Mouse (Mus musculus) T-helper 2 cell (primary cell): ENCODE results near the gene Epha2.

Experiments used
- in situ Hi-C: fragments of 300-600 bp; cut with MboI, MseI; formaldehyde crosslinking; loops from one replicate; pipeline ENCODE4 v1.15.1; 2025; ENCODE audit warnings: high pct_unique_total_duplicates

Gene Epha2

DNA sequence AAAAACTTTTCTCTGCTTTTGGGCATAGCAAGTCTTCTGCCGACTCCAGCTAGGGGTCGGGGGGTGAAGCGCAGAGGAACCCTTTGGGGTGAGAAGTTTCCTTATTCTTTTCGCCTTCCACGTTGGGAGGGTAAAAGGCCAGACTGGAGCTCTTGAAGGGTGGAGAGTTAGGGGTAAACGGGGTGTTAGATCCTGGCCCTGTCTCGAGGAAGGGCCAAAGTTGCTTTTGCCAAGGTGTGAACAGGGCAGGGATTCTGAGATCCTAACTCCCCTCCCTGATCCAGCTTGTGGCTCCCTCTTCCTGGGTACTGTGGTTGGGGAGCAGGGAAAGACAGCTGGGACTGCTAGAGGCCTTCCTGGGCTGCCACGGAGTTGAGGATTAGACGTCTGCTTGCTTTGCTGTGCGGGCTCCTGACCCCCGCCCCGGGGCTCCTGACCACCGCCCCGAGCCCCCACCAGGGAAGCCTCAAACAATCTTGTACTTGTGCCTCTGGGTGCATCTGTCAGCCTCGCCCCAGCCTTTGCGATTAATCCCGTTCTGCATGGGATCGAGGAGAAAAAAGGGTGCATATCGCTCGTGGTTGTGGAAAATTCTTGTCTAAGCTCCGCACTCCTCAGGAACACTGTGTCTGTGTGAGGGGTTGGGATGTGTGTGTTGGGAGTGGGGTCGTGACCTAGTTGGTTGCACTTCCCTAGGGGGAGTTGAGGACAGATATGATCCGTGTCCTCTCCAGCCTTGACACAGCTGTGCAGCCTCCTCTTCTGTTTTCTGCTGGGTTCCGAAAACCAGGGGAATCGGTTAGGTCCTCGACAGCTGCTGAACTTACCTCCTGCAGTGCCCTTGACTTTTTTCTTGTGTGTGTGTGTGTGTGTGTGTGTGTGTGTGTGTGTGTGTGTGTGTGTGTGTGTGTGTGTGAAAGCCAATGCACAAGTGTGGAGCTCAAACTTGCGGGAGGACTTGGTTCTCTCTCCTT, 1.7 kb downstream of the Epha2 start:
- in situ Hi-C loops: no loop called here

DNA sequence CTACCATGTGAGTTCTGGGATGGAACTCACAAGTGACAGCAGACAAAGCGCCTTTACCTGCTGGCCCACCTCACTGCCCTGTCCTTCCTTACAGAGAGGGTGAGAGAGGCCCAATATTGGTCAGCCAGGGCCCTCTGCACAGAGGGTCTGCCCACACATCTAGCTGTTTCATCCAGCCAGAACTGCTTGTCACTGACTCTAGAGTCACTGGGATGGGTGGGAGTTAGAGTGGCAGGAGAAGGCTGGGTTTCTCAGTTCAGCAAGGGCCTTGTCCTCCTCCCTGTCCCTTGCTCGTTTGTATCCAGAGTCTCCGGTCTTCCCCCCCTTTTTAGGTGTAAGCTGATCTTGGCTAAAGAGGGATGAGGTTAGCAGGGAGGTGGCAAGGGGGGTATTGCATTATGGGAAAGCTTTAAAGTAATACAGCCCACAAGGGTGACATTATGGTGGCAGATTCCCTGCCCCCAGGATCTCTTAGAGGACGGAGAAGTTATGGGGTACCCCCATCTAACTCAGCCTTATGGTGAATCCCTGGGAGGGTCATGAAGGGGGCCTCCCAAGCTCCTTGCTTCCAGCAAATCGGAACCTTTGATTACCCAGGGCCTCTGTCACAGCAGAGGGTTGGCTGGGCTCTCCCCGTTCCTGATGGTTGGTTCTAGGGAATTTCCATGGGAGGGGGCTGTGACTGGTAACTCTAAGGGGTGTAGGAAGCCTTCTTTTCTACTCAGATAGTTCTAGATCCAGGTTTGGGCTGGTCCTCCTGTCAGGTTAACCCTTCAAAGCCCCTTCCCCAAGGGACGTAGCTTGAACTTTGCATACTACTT, 2.6 kb downstream of the Epha2 start:
- in situ Hi-C loops: no loop called here

DNA sequence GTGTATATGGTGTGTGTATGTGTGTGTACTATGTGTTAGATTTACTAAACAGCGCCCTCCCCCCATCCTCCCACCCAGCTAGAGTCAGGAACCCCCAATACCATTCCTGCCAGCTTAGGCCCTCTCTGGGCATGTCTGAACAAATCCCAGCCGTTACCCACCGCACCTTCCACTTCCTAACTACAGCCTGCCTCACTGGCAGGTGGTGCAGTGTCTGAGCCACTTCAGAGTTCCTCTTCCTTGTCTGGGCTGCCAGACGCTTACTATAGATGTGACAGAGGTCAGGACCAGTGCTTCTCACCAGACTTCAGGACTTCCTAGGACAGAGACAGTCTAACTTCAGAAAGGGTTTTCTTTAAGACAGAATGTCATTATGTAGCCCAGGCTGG, 3.2 kb downstream of the Epha2 start:
- in situ Hi-C loops: no loop called here

DNA sequence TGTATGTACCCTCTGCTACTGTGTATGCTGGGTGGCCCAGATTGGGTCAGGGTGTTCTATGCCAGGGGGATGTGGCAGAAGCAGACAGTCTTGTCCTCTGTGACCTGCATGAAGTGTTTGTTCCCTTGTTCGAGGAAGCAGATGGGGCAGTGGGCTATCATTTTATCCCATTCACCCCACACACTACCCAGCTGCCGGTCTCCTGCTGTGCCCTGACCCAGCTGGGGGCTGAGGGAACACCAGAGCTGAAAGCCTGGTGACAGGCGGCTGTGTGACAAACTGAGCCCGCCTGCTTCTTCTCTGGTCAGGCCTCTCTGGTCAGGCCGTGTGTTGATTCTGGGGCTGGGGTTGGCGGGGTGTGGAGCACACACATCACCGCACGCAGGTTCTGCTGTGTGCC, 5.0 kb downstream of the Epha2 start:
- in situ Hi-C loops: no loop called here

DNA sequence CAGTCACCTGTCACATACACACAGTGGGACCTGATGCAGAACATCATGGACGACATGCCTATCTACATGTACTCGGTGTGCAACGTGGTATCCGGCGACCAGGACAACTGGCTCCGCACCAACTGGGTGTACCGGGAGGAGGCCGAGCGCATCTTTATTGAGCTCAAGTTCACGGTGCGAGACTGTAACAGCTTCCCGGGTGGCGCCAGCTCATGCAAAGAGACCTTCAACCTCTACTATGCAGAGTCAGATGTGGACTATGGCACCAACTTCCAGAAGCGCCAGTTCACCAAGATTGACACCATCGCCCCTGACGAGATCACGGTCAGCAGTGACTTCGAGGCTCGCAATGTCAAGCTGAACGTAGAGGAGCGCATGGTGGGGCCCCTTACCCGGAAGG, 7.3 kb downstream of the Epha2 start:
- in situ Hi-C loops: no loop called here

DNA sequence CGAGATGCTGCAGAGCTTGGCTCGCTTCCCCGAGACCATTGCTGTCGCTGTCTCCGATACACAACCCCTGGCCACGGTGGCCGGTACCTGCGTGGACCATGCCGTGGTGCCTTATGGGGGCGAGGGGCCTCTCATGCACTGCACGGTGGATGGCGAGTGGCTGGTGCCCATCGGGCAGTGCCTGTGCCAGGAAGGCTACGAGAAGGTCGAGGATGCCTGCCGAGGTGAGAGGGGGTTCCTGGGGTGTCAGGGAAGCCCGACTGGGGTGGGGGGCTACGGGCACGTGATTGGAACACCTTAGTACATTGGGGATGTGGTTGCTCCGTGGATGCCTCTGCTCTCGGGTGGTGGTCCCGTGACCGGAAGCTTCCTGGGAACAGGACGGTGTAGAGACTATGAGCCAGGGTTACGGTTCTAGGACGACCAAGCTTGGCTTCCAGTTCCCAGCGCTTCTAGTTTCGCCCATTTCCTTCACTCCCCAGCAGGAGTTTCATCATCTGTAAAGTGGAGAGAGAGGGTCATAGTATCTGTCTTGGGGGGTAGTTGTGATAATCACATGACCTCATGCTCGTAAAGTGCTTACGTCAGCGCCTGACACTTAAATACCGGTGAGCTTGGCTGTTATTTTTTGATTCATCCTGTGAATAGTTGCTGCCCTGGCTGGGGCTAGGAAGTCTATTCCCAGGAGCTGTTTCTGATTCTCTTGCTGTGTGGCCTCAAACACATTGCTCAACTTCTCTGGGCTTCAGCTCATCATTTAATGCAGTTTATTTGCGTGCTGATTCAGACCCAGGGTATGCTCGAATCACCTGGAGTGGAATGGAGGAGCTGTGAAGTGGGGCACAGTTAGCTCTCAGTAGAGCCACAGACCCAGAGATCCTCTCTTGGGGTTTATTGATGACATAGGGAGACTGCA, 8.1 kb downstream of the Epha2 start:
- in situ Hi-C loops: no loop called here

DNA sequence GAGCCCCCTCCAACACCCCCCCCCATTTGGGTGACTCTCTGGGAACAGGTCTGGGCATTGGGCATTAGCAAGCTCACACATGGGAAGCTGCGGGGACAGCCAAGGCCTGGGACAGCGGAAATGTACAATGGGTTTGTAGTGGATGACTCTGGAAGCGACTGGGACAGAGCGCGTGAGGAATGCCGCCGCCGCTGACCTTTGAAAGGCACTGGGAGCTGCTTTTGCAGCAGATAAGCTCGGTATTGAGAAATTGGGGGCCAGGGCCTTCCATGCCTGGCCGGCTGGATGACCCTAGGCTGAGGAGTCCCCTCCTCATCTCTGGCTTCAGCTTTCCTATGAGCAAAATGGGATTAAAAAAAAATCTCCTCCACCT, 8.7 kb downstream of the Epha2 start:
- in situ Hi-C loops: no loop called here

DNA sequence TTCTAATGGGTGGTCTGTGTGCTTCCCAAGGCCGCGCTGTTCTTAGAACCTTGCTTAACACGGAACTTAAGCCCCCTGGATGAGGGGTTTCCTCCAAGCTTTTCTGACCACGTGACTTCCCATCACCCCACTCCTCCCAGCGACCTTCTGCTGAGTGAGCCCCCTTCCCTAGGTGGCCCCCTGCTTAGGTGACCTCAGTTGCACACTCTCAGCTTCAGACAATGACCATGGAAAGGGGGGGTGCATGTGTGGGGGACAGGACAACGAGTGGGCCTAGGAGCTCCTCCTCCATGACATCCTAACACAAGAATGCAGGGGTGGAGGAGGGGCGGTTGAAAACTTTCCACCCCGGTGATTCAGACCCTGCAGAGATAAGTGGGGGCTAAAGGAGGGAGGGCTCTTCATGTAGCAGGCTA, 9.2 kb downstream of the Epha2 start:
- in situ Hi-C loops: no loop called here

DNA sequence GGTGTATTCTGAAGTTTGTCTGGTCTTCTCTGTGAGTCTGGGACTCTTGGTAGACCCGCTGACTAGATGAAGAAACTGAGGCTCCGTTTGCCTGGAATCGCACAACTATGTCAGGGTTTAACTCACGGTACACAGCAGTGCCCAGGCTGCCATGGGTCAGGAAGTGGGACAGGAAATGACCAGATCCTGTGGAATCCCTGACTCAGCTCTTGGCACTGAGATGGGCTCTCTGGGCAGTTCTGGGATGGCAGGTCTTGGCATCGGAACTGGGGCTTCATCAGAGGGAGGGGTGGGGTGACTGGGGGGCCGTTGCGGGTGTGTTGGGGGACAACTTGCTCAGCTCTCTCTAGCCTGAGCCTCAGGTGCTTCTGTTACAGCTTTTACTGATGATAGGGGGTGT, 10.0 kb downstream of the Epha2 start:
- in situ Hi-C loops: no loop called here

DNA sequence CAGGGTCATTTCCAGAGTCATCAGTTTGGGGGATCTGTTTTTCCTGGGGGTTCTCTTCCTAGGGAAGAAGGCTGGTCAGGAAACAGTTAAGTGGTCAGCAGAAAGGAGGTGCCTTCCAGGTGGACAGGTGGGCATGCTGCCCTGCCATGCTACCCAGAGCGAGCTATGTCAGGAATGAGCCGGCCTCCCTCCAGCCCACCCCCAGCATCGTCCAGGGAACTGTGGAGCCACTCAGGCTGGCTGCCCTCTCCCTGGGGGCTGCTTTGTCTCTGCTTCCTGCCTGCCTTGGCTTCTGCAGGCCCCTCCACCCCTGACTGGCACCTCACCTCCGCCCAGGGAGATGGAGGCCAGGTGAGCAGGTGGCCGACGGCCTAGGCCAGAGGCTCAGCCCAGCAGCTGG, 10.5 kb downstream of the Epha2 start:
- in situ Hi-C loops: no loop called here

DNA sequence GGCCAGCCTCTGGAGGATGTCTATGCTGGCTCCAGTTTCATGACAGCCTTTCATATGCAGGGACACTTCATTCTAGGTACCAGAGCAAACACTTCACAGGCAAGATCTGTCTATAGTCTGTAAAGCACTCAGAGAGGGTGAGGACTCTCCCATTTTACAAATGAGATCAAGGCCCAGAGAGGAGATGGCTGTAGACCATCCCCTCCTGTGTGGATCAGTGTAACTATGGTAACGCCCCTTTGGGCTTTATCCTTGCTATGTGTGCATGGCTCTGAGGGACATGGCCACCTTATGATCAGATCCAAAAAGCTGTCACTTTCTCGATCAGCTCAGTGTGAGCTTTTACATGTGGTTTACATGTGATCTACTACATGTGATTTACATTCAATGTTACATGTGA, 10.9 kb downstream of the Epha2 start:
- in situ Hi-C loops: no loop called here

DNA sequence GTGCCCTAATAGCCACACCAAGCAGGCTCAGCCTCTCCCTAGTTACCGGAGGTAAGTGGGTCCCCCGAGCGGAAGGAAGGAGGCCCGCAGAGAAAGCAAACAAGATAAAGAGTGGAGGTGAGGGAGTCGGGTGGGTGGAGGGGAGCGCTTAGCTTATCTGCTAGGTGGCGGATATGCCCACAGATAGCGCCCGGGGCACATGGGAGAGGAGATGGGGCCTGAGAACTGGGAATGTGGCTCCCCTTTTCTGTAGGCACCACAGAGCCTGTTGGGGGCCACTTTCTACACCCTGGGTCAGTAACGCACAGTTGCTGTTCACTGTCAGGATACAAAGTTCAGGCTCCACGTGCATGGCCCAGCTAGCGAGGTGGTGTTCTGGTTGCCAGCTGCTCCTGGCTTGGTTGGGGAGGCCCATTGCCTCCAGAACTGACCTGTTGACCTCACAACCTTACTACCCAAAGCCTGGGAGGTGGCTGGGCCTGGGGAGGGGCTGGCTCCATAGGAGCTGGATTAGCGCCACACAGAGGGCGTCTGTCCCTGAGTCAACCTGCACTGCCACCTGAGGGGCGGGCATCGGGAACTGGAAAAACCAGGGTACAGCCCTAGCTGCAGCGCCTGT, 11.6 kb downstream of the Epha2 start:
- in situ Hi-C loops: no loop called here

DNA sequence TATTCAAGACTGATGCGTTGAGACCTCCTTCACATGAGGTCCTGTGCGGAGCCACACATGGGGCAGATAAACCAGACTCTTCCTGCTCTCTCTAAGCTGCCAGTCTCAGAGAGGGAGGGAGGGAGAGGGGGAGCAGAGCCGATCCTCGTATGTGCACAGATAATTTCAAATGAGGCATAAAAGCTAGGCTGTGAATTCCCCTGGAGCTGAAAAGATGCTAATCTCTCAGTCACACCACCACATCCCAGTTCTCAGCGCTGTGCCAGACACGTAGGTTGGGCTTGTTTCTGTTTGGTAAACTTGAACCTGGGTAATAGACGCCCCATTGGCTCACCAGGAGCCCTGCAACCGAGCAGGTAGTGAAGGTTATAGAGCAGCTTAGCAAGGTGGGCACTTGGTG, 12.4 kb downstream of the Epha2 start:
- in situ Hi-C loops: no loop called here

DNA sequence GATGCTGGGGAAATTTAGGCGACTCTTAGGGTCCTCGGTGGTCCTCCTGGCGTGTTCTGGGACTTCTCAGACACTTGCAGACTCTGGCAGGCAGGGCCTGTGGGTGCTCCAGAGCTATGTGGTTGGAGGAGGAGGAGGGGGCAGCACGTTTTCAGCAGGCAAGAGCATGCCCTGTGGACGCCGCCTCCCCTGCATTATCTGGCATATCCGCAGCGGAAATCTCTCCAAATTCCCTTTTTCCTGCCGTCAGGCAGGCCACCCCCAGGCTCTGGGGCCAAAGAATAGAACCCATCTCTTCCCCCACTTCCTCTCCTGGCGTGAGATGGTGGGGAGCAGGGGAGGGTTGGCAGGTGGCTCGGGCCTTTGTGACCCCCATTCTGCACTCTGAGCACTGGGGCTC, 12.9 kb downstream of the Epha2 start:
- in situ Hi-C loops: no loop called here

DNA sequence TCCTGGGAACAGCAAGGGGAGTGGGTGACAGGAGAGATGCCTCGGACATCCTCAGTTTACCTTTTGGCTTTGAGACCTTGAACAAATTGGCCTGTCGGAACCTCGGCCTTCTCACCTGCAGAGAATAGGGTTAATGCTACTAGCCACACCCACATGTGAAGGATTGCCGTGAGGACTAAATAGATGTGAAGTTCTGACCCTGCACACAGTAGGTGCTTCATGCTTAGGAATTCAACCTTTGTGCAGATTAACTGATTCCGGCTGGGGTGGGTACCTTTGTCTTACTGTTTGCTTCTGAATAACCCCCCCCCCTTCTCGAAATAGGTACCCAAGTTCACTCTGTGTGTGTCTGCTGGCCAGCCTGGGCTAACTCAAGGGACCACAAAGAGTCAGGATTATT, 13.7 kb downstream of the Epha2 start:
- in situ Hi-C loops: no loop called here

DNA sequence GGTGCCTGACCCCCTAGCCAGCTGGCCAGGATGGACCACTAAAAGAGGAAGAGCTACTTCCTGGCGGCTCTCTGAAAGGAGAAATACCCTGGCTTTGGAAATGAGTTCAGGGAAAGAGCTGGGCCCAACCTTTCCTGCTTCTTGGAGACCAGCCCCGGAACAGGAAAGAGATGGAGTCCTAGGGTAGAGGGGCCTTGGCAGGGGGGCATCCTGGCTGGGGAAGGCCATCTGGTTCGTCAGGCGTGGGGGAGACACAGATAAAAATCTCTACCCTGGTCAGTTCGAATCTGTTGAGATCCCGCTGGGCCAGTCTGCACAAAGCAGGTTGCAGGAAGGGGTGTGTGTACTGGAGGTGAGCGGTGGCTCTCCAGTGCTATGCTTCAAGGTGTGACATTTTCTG, 15.0 kb downstream of the Epha2 start:
- in situ Hi-C loops: no loop called here

DNA sequence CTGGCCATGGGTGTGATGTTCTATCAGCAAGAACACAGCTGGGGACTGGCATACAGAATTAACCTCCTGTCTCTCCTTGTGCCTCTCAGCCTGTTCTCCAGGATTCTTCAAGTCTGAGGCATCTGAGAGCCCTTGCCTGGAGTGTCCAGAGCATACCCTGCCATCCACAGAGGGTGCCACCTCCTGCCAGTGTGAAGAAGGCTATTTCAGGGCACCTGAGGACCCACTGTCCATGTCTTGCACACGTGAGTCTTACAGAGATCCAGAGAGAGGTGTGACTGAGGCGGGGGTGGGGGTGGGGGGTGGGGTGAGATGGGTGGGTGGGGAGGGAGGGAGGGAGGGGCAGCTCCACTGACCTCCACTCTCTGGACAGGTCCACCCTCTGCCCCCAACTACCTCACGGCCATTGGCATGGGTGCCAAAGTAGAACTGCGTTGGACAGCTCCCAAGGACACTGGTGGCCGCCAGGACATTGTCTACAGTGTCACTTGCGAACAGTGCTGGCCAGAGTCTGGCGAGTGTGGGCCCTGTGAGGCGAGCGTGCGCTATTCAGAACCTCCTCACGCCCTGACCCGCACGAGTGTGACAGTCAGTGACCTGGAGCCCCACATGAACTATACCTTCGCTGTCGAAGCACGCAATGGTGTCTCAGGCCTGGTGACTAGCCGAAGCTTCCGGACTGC, 15.6 kb downstream of the Epha2 start:
- in situ Hi-C loops: no loop called here

DNA sequence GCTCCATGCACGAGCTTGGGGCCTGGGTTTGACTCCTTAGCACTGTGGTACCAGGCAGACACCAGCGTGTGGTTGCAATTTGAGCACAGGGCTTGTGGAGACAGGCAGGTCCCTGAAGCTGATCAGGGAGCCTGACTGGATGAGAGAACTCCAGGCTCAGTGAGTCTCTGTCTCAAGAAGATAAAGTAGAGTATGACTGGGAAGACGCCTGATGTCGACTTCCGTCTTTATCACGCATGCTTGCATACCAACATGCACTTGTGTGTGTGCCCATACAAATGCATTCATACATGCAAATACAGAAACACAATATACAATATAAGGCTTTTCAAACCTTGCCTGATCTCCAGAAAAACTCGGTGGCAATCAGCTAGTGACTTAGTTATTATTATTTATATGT, 16.9 kb downstream of the Epha2 start:
- in situ Hi-C loops: no loop called here

DNA sequence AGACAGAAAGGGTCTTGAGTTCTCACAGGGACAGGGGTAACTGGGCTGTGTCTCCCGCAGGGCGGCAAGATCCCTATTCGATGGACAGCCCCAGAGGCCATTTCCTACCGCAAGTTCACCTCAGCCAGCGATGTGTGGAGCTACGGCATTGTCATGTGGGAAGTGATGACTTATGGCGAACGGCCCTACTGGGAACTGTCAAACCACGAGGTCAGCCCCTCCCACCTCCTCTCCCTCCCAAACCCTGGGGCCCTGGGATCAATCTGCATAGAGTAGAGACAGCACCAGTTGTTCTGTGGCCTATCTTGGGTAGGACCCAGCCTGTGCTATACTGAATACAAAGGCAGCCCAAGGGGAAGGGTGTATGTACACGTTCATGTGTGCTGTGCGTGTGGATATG, 21.5 kb downstream of the Epha2 start:
- in situ Hi-C loops: loop anchor here (5.0 kb wide), 1 partner anchor 45 kb away; no protein-coding TSS in a partner anchor

DNA sequence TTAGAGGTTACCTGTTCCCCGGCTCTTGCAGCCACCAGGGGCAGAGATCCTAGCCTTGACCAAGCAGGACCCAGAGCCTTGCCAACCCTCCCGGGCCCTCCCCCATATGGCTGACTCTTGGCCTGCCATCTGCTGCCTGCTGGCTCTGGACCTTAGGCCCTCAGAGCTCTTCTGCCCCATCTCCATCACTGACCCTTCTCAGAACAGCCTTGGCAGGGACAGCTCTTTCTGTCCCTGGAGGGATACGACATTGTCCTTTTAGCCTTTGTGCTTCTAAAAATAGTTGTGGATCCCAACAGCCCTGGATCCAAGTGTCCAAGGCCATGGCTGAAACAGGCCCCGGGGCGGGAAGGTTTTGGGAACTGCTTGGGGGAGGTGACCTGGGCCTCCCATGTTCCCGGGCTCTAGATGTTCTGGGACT, 23.7 kb downstream of the Epha2 start:
- in situ Hi-C loops: loop anchor here (5.0 to 25.0 kb wide), 2 partner anchors 47 to 1338 kb away; no protein-coding TSS in a partner anchor

DNA sequence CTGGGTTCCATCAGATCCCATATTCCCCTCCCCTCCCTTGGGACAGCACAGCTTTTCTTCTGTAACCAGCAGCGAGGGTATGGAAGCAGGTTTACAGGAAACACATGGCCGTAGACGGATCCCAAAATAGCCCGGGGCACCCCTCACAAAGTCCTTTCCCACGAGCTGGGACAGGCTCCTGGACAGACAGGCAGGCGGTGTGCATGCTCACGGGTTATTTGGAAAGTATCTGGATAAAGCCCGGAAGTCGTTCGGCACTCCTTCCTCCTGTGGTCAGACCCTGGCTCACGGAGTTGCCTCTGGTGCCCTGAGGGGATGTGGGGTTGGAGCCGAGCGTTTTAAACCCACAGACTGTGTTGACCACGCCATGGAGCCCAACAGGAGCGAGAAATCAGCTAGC, 24.6 kb downstream of the Epha2 start:
- in situ Hi-C loops: loop anchor here (25.0 kb wide), 1 partner anchor 1337 kb away; no protein-coding TSS in a partner anchor
